ENCODE assay signal across 15 mouse cellular contexts in genomic region chr12:76552958-76553357, GRCm38 (mm10). TPM values are rescaled to one million over a fixed set of nuclear protein-coding genes. Genes with fewer than 3 reads are reported as not detected.
DNase-seq lines count a peak whose midpoint lies in the region; ATAC-seq and TF ChIP-seq lines count a peak whose summit lies in the region.
"Had no signal": no experiment of that assay in that cellular context is flagged by ENCODE, and none has a peak within 500 bp of the region (broad histone marks: within the 10 kb centered on the region; RNA-seq: fewer than 3 reads in every experiment).

No protein-coding gene starts in this region.

- no peak overlapping the region for H3K9ac ChIP-seq in heart, embryonic 12.5 days
- no peak overlapping the region for H3K9ac ChIP-seq in liver, postnatal 0 days (replicated peaks)
- no peak overlapping the region for H3K9ac ChIP-seq in liver, embryonic 12.5 days
- H3K9ac ChIP-seq in intestine, postnatal 0 days (ENCODE audit: low read depth, low read length) = no peak overlapping the region
- no peak overlapping the region for H3K9ac ChIP-seq in midbrain, embryonic 11.5 days (ENCODE audit: low read length)
- H3K9ac ChIP-seq: liver, embryonic 14.5 days had no signal

- H3K27me3 ChIP-seq in heart, embryonic 12.5 days (replicated peaks) = no peaks in the 10 kb centered on the region
- no peaks in the 10 kb centered on the region for H3K27me3 ChIP-seq in liver, postnatal 0 days (ENCODE audit: insufficient read depth, low read length)
- peaks cover 22% of the 10 kb centered on the region for H3K27me3 ChIP-seq in liver, embryonic 12.5 days (replicated peaks)
- H3K27me3 ChIP-seq in intestine, postnatal 0 days (replicated peaks; ENCODE audit: control insufficient read depth, insufficient read depth, low read length) = no peaks in the 10 kb centered on the region
- H3K27me3 ChIP-seq in midbrain, embryonic 11.5 days (ENCODE audit: control insufficient read depth, insufficient read depth, low read length) = peaks cover 3% of the 10 kb centered on the region

- H3K9me3 ChIP-seq in heart, embryonic 12.5 days (replicated peaks) = no peaks in the 10 kb centered on the region
- H3K9me3 ChIP-seq in liver, postnatal 0 days (ENCODE audit: low read length) = no peaks in the 10 kb centered on the region
- no peaks in the 10 kb centered on the region for H3K9me3 ChIP-seq in liver, embryonic 12.5 days (replicated peaks)
- no peaks in the 10 kb centered on the region for H3K9me3 ChIP-seq in intestine, postnatal 0 days (ENCODE audit: control insufficient read depth)
- H3K9me3 ChIP-seq in midbrain, embryonic 11.5 days (ENCODE audit: control insufficient read depth, low read length) = no peaks in the 10 kb centered on the region

- no peak for TF ChIP-seq EP300 in liver, postnatal 0 days (IDR thresholded peaks at IDR 0.05; ENCODE audit: low read depth)

- DNase-seq in heart, postnatal 25 days (ENCODE audit: low spot score) = no peak
- no peak for DNase-seq in liver, postnatal 0 days
- no peak for DNase-seq in testis, postnatal 10 days (ENCODE audit: low spot score)
- DNase-seq in midbrain, embryonic 11.5 days (ENCODE audit: low spot score, missing footprints) = no peak
- no peak for DNase-seq in left cerebral cortex, adult 8-10 months (ENCODE audit: low spot score in 2 of 2)
- DNase-seq: cerebellum, adult 2 months; right cerebral cortex, postnatal 25 days; thymus, adult 18-20 months had no signal

- intact Hi-C loops in heart, postnatal 25 days (cut with DNase I) = no loop called here

- ATAC-seq in heart, embryonic 12.5 days (ENCODE audit: insufficient number of reproducible peaks, low FRiP score) = no peak
- peak; percentile 9; the same call in 1 of the 2 replicates for ATAC-seq in liver, postnatal 0 days
- no peak for ATAC-seq in liver, embryonic 12.5 days
- no peak for ATAC-seq in intestine, postnatal 0 days
- no peak for ATAC-seq in midbrain, embryonic 11.5 days (ENCODE audit: low FRiP score)
- ATAC-seq: activated CD4-positive, CD25-positive, alpha-beta regulatory T cell, adult 4 months; forebrain, embryonic 16.5 days; hindbrain, postnatal 0 days had no signal

- H3K4me3 ChIP-seq in heart, embryonic 12.5 days = no peak overlapping the region
- no peak overlapping the region for H3K4me3 ChIP-seq in liver, postnatal 0 days (ENCODE audit: low read depth, low read length)
- H3K4me3 ChIP-seq in liver, embryonic 12.5 days = no peak overlapping the region
- no peak overlapping the region for H3K4me3 ChIP-seq in intestine, postnatal 0 days (ENCODE audit: low read depth, low read length)
- no peak overlapping the region for H3K4me3 ChIP-seq in midbrain, embryonic 11.5 days (ENCODE audit: low read depth, low read length)

- H3K4me1 ChIP-seq in heart, embryonic 12.5 days (replicated peaks) = peaks cover 97% of the 10 kb centered on the region
- peaks cover 72% of the 10 kb centered on the region for H3K4me1 ChIP-seq in liver, postnatal 0 days (ENCODE audit: insufficient read depth)
- peaks cover 50% of the 10 kb centered on the region for H3K4me1 ChIP-seq in liver, embryonic 12.5 days
- H3K4me1 ChIP-seq in intestine, postnatal 0 days (replicated peaks; ENCODE audit: control insufficient read depth, insufficient read depth, low read length) = peaks cover 27% of the 10 kb centered on the region
- H3K4me1 ChIP-seq in midbrain, embryonic 11.5 days (ENCODE audit: control insufficient read depth, insufficient read depth, low read length) = peaks cover under 1% of the 10 kb centered on the region

- no peaks in the 10 kb centered on the region for H3K36me3 ChIP-seq in heart, embryonic 12.5 days
- H3K36me3 ChIP-seq in liver, postnatal 0 days (replicated peaks; ENCODE audit: insufficient read depth, low read length) = peaks cover 4% of the 10 kb centered on the region
- no peaks in the 10 kb centered on the region for H3K36me3 ChIP-seq in liver, embryonic 12.5 days
- no peaks in the 10 kb centered on the region; the same call in 1 of the 2 replicates for H3K36me3 ChIP-seq in intestine, postnatal 0 days (ENCODE audit: control insufficient read depth, insufficient read depth)
- no peaks in the 10 kb centered on the region for H3K36me3 ChIP-seq in midbrain, embryonic 11.5 days (ENCODE audit: control insufficient read depth, insufficient read depth, low read length)

- no peak overlapping the region for H3K4me2 ChIP-seq in heart, embryonic 12.5 days
- H3K4me2 ChIP-seq in liver, postnatal 0 days (ENCODE audit: low read depth, low read length) = no peak overlapping the region
- H3K4me2 ChIP-seq in liver, embryonic 12.5 days = no peak overlapping the region
- no peak overlapping the region for H3K4me2 ChIP-seq in intestine, postnatal 0 days (replicated peaks; ENCODE audit: low read depth)
- H3K4me2 ChIP-seq in midbrain, embryonic 11.5 days = no peak overlapping the region

- WGBS in heart, embryonic 12.5 days = 80% methylated on average over 4 of the region's 4 CpGs
- WGBS in liver, postnatal 0 days (ENCODE audit: insufficient replicate concordance) = 37% methylated on average over 4 of the region's 4 CpGs
- WGBS in liver, embryonic 12.5 days (ENCODE audit: insufficient replicate concordance) = 42% methylated on average over 4 of the region's 4 CpGs
- WGBS in intestine, postnatal 0 days = 61% methylated on average over 4 of the region's 4 CpGs
- 86% methylated on average over 4 of the region's 4 CpGs for WGBS in midbrain, embryonic 11.5 days

- no peak for TF ChIP-seq CTCF in liver, postnatal 0 days (IDR thresholded peaks at IDR 0.05; ENCODE audit: low read depth)
- no peak for TF ChIP-seq CTCF in intestine, postnatal 0 days (IDR thresholded peaks at IDR 0.05; ENCODE audit: low read depth)

- peak overlapping the region; percentile 87 for H3K27ac ChIP-seq in heart, embryonic 12.5 days (ENCODE audit: poor library complexity, severe bottlenecking)
- peak overlapping the region; percentile 49; the same call in 1 of the 2 replicates for H3K27ac ChIP-seq in liver, postnatal 0 days (ENCODE audit: low read depth)
- no peak overlapping the region for H3K27ac ChIP-seq in liver, embryonic 12.5 days
- H3K27ac ChIP-seq in intestine, postnatal 0 days (ENCODE audit: low read depth, low read length) = peak overlapping the region; percentile 76
- H3K27ac ChIP-seq in midbrain, embryonic 11.5 days (ENCODE audit: low read depth, low read length) = no peak overlapping the region
- H3K27ac ChIP-seq: hindbrain, postnatal 0 days; liver, embryonic 14.5 days had no signal

RNA-seq across cellular contexts. Expression of gene Plekhg3, which starts 22.3 kb away (rescaled TPM):
- polyA plus RNA-seq in heart, embryonic 12.5 days (2016; fragmentation: Nextera tagmentation; extraction: Ambion mirVana) = 8.2 and 10.3 TPM in 2 replicates
- total RNA-seq in heart, postnatal 25 days (2021) = 10 to 100 TPM; 13.5 to 16.6 TPM
- polyA plus RNA-seq in liver, postnatal 0 days (2015; fragmentation: Nextera tagmentation; extraction: Ambion mirVana) = 3.3 and 3.7 TPM in 2 replicates
- polyA plus RNA-seq in liver, embryonic 12.5 days (2016; fragmentation: Nextera tagmentation; extraction: Ambion mirVana) = 3.2 and 3.3 TPM in 2 replicates
- 5.7 and 7.5 TPM in 2 replicates for polyA plus RNA-seq in intestine, postnatal 0 days (2015; fragmentation: Nextera tagmentation; extraction: Ambion mirVana)
- 0.62 and 1.3 TPM in 2 replicates for polyA plus RNA-seq in midbrain, embryonic 11.5 days (2014; fragmentation: Nextera tagmentation; extraction: Ambion mirVana)
- 10 to 100 TPM; 16.2 to 20.2 (median 19.1) TPM for total RNA-seq in left cerebral cortex, adult 8-10 months (2022)

Comparison
In these comparisons a context has a peak if more than half of its experiments do, and no peak if none do; other contexts are left out.
1. H3K27ac ChIP-seq: peak in heart, embryonic 12.5 days (single experiment), liver, postnatal 0 days (single experiment) and intestine, postnatal 0 days (single experiment); none in liver, embryonic 12.5 days (single experiment) and midbrain, embryonic 11.5 days (single experiment).